Mouse (Mus musculus): ENCODE data around the gene Gm3604. TPM values are rescaled to one million over a fixed set of nuclear protein-coding genes. Genes with fewer than 3 reads are reported as not detected.

Gene Gm3604
- 1 to 10 TPM in 1 of 2 experiments, under 1 TPM in 1; 0.98 to 2.4 TPM for total RNA-seq (2023)

DNA sequence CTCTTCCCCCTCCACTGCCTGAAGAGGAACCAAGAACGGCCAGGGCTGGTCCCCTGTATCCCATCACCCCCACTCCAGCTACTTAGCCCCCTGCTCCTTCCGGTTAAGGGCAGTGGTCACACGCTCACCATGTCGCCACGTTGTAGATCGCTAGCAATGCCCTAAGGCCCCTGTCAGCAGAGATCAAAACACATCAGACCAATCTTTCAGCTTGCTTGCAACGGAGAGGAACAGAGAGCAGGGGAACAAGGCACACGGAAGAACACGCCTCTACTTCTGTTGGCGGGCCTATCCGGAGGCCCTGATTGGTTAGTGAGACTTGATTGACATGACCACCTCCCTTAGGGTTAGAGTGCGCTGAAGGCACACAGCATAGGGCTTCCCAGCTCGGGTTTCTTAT is at the start of gene Gm3604:
Gm3604 (minus strand) TSS at position 226 of the 400 bp plus-strand sequence.

Other genes with a start within 250 kb of the Gm3604 start
- 10 to 100 TPM; 13.8 to 18.8 TPM for gene Gm49359, start 83.7 kb upstream of the Gm3604 start, total RNA-seq (2023)
- not detected for gene Zfp935, start 175.3 kb upstream of the Gm3604 start, total RNA-seq (2023)
- 10 to 100 TPM; 24.4 to 27.3 TPM for gene Zfp934, start 188.0 kb upstream of the Gm3604 start, total RNA-seq (2023)
- gene 6720489N17Rik, start 241.0 kb upstream of the Gm3604 start, total RNA-seq (2023) = 1 to 10 TPM; 1.6 to 2.2 TPM